Mouse (Mus musculus) forebrain, postnatal 0 days (tissue): ENCODE measurements around the gene Tcf25. TPM values are rescaled to one million over a fixed set of nuclear protein-coding genes. Genes with fewer than 3 reads are reported as not detected.
A peak's percentile ranks its signal among the peaks of the same experiment; 100 is the strongest.

Experiments
- ATAC-seq: fragments of 200-750 bp; cut with Nextera tagmentation; 2 replicates; pipeline ENCODE4 v1.8.0; 2017; ENCODE audit warnings: mild to moderate bottlenecking, moderate library complexity
- DNase-seq: peaks from one replicate; pipeline ENCODE4 v3.0.0-alpha.2; 2015
- H3K27ac ChIP-seq: fragments of 300-500 bp; sonication (generic); 2 replicates; pipeline ENCODE4 v1.5.1; 2014; ENCODE audit warnings: low read depth, mild to moderate bottlenecking, antibody characterized with exemption, low read length, moderate library complexity, mixed read lengths
- H3K27me3 ChIP-seq: fragments of 300-500 bp; sonication (generic); 2 replicates; pipeline ENCODE4 v1.6.1; 2014; ENCODE audit warnings: mild to moderate bottlenecking, low read length, mixed read lengths; ENCODE audit not compliant: insufficient read depth
- H3K36me3 ChIP-seq: fragments of 300-500 bp; sonication (generic); 2 replicates; pipeline ENCODE4 v1.6.1; 2014; ENCODE audit warnings: mild to moderate bottlenecking, moderate library complexity; ENCODE audit not compliant: insufficient read depth
- H3K4me1 ChIP-seq: fragments of 300-500 bp; sonication (generic); 2 replicates; pipeline ENCODE4 v1.6.1; 2014; ENCODE audit warnings: antibody characterized with exemption; ENCODE audit not compliant: insufficient read depth
- H3K4me2 ChIP-seq: fragments of 300-500 bp; sonication (generic); 2 replicates; pipeline ENCODE4 v1.6.1; 2014; ENCODE audit warnings: low read depth, mild to moderate bottlenecking, moderate library complexity
- H3K4me3 ChIP-seq: fragments of 300-500 bp; sonication (generic); 2 replicates; pipeline ENCODE4 v1.5.1; 2014; ENCODE audit warnings: low read depth, low read length, mixed read lengths
- H3K9ac ChIP-seq: fragments of 300-500 bp; sonication (generic); 2 replicates; pipeline ENCODE4 v1.6.1; 2014; ENCODE audit warnings: mild to moderate bottlenecking
- H3K9me3 ChIP-seq: fragments of 300-500 bp; sonication (generic); 2 replicates; pipeline ENCODE4 v1.6.1; 2016; ENCODE audit warnings: low read length
- CTCF ChIP-seq: sonication (generic); IDR thresholded peaks from 2 replicates; pipeline ENCODE4 v1.5.1; 2016; ENCODE audit warnings: antibody characterized with exemption, control low read depth, low read depth
- WGBS: fragments of 180-500 bp; shearing (Covaris S2); extraction: QIAGEN DNeasy Blood & Tissue Kit; methylation state at CpG from one replicate; pipeline ENCODE4 v1.1.7; 2014; 5-methylcytosine and 5-hydroxymethylcytosine counted together
- polyA plus RNA-seq: library from polyadenylated mRNA; unstranded; fragments of >200 nt; fragmentation: Nextera tagmentation; extraction: Ambion mirVana; gene quantifications from 2 replicates; pipeline ENCODE4 v1.2.1, GENCODE M21; 2015
- total RNA-seq: library from RNA; depleted of rRNA; stranded (reverse); fragments of >200 nt; gene quantifications from 2 replicates; pipeline ENCODE4 v1.2.3, GENCODE M21; 2014

Gene Tcf25
- total and polyA plus RNA-seq, 2 experiments from 2014 or later: 296 to 434 TPM

- WGBS: 71% methylated on average over 9 of the region's 9 CpGs
Measured at GRCm38 (mm10) chr8:123408586-123409544, 35.3 kb downstream of the Tcf25 start.

GRCm38 (mm10) chr8:123410049-123410587 lies 36.6 kb downstream of the Tcf25 start:
- ATAC-seq: no peak
- Histone ChIP-seq H3K4me3 (peak overlapping the region; percentile 72), H3K9me3 (no peaks in the 10 kb centered on the region), H3K27ac (peak overlapping the region; percentile 98), H3K36me3 (no peaks in the 10 kb centered on the region), H3K9ac (peak overlapping the region; percentile 99), H3K4me1 (peaks cover 14% of the 10 kb centered on the region; the same call in 1 of the 2 replicates), H3K4me2 (peak overlapping the region; percentile 90), H3K27me3 (no peaks in the 10 kb centered on the region)
- DNase-seq: peak; percentile 78
- no peak for TF ChIP-seq CTCF
- WGBS: 11% methylated on average over 8 of the region's 8 CpGs

More at GRCm38 (mm10) chr8:123408586-123409544, 35.3 kb downstream of the Tcf25 start:
- H3K9ac ChIP-seq: 0 out of 2 replicates have a peak overlapping the region, but pooled peaks have one; percentile 99
- no peak for TF ChIP-seq CTCF
- H3K27me3 ChIP-seq: no peaks in the 10 kb centered on the region
- no peaks in the 10 kb centered on the region for H3K9me3 ChIP-seq
- H3K27ac ChIP-seq: 0 out of 2 replicates have a peak overlapping the region, but pooled peaks have one; percentile 98
- H3K36me3 ChIP-seq: no peaks in the 10 kb centered on the region
- ATAC-seq (no peak), DNase-seq (no peak)
- peaks cover 14% of the 10 kb centered on the region; the same call in 1 of the 2 replicates for H3K4me1 ChIP-seq
- peak overlapping the region; percentile 90 for H3K4me2 ChIP-seq
- H3K4me3 ChIP-seq: no peak overlapping the region

GRCm38 (mm10) chr8:123410788-123411187 lies 37.2 kb downstream of the Tcf25 start:
- peak; percentile 10 for ATAC-seq
- no peaks in the 10 kb centered on the region for H3K9me3 ChIP-seq
- peak overlapping the region; percentile 99 for H3K9ac ChIP-seq
- TF ChIP-seq CTCF: no peak
- no peak for DNase-seq
- peak overlapping the region; percentile 90 for H3K4me2 ChIP-seq
- H3K4me1 ChIP-seq: peaks cover 14% of the 10 kb centered on the region; the same call in 1 of the 2 replicates
- 3% methylated on average over 11 of the region's 11 CpGs for WGBS
- H3K36me3 ChIP-seq: no peaks in the 10 kb centered on the region
- peak overlapping the region; percentile 98 for H3K27ac ChIP-seq
- no peaks in the 10 kb centered on the region for H3K27me3 ChIP-seq
- H3K4me3 ChIP-seq: peak overlapping the region; percentile 72

GRCm38 (mm10) chr8:123411246-123411645 lies 37.7 kb downstream of the Tcf25 start, which contains the start of gene Tubb3:
TSS of gene Tubb3 (plus strand) at chr8:123411424.
- Histone ChIP-seq H3K4me3 (peak within 1 kb of the TSS; percentile 72), H3K9ac (peak within 1 kb of the TSS; percentile 99), H3K9me3 (no peaks in the 10 kb centered on the region), H3K27me3 (no peaks in the 10 kb centered on the region), H3K4me1 (peaks cover 14% of the 10 kb centered on the region; the same call in 1 of the 2 replicates), H3K4me2 (peak within 1 kb of the TSS; percentile 90), H3K36me3 (no peaks in the 10 kb centered on the region), H3K27ac (peak within 1 kb of the TSS; percentile 98)
- peak; percentile 98 for DNase-seq
- 0% methylated on average over 29 of the region's 29 CpGs for WGBS
- peak; percentile 93 for ATAC-seq
- peak; percentile 26 for TF ChIP-seq CTCF

GRCm38 (mm10) chr8:123411781-123412327 lies 38.3 kb downstream of the Tcf25 start:
- H3K9me3 ChIP-seq: no peaks in the 10 kb centered on the region
- DNase-seq: peak; percentile 77
- H3K27me3 ChIP-seq: no peaks in the 10 kb centered on the region
- peak overlapping the region; percentile 98 for H3K27ac ChIP-seq
- peak; percentile 49 for ATAC-seq
- H3K4me2 ChIP-seq: peak overlapping the region; percentile 90
- peaks cover 1% of the 10 kb centered on the region; the same call in 1 of the 2 replicates for H3K36me3 ChIP-seq
- peaks cover 14% of the 10 kb centered on the region; the same call in 1 of the 2 replicates for H3K4me1 ChIP-seq
- H3K9ac ChIP-seq: peak overlapping the region; percentile 99
- peak overlapping the region; percentile 72 for H3K4me3 ChIP-seq
- TF ChIP-seq CTCF: no peak
- 2% methylated on average over 16 of the region's 16 CpGs for WGBS

- H3K9ac ChIP-seq: peak overlapping the region; percentile 99
- WGBS: under 1% methylated on average over 11 of the region's 12 CpGs
- ATAC-seq (peak; percentile 26), DNase-seq (peak; percentile 91)
- H3K27ac ChIP-seq: peak overlapping the region; percentile 98
- no peak for TF ChIP-seq CTCF
- peak overlapping the region; percentile 90 for H3K4me2 ChIP-seq
- peaks cover 8% of the 10 kb centered on the region; the same call in 1 of the 2 replicates for H3K36me3 ChIP-seq
- H3K4me1 ChIP-seq: peaks cover 14% of the 10 kb centered on the region; the same call in 1 of the 2 replicates
- no peaks in the 10 kb centered on the region for H3K27me3 ChIP-seq
- no peaks in the 10 kb centered on the region for H3K9me3 ChIP-seq
- peak overlapping the region; percentile 72 for H3K4me3 ChIP-seq
Measured at GRCm38 (mm10) chr8:123412560-123413170, 39.1 kb downstream of the Tcf25 start.
